Mouse (Mus musculus): ENCODE data around the gene Slc8b1.

Slc8b1 gene

DNA sequence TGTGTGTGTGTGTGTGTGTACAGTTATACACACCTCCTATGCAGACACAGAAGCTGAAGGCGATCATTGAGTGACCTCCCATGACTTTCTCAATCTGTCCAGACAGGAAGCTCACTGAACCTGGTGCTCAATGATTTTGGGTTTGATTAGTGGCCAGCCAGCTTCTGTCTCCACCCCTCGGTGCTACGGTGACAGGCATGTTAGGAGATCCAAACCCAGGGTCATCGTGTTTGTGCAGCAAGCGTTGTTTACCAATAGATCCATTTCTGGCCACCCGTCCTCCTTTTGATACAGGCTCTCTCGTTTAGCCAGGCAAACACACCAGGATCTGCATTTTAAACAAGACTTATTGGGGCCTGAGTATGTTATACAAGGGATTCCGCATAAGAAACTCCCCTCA, 20.7 kb downstream of the Slc8b1 start:
- no peak for DNase-seq

DNA sequence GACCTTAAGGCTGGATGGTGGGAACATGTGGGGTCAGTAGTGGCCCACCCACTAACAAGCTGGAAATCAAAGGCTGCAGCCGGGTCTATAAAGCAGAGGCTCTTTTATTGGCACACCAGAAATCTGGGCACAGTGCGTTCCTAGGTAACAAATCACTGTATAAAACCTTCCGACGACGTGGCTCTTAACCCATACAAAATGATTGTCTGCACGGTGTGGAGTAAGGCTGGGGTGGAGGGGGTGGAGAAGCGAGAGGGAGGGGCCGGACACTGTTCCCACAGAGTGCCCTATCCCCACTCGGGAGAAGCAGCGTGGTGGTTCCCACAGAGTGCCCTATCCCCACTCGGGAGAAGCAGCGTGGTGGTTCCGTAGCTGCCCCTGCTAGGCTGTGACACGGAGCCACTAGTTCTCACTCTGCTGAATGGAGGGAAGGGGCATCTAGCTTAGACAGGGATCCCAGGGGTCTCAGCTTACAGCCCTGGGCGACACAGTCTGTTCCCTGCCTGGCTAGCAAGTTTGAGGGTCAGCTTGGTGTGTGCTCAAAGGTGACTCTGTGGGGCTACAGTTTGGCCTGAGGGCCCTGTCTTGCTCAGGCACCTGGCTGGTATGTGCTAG, 23.2 kb downstream of the Slc8b1 start:
- DNase-seq = no peak

DNA sequence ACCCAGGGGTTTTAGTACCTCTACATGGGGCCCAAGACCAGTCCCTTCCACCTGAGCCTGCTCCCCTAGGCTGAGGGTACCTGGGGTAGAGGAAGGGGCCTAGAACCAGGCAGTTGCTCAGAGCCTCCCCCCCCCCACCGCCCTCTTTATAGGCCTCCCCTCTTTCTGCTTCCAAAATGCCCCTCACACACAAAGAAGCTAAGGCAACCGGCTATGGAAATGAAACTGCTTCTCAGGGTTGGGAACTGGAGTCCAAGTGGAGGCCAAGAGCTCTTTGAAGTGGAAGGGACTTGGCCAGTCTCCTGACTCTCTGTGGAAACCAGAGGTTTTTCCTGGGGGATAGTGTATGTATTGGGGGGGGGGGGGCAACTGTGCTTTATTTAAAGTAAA, 23.7 kb downstream of the Slc8b1 start:
- no peak for DNase-seq

DNA sequence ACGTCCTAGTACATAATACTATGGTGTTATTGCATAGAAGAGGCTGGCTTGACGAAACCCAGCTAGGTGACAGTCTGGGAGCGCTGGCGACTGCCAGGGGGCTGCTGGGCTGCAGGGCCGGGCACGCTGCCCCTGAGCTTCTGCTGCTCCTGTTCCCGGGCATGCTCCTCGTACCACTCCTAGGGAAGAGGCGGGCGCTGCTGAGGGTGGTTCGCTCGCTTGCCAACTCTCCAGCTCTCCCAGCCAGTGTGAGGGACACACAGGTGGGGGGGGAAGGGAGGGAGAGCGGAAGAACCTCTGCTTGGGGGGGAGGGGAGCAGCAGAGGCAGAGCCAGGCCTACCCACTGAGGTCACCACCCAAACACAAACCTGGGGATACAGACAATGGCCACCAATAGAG, 25.1 kb downstream of the Slc8b1 start:
- DNase-seq = peak; percentile 26

DNA sequence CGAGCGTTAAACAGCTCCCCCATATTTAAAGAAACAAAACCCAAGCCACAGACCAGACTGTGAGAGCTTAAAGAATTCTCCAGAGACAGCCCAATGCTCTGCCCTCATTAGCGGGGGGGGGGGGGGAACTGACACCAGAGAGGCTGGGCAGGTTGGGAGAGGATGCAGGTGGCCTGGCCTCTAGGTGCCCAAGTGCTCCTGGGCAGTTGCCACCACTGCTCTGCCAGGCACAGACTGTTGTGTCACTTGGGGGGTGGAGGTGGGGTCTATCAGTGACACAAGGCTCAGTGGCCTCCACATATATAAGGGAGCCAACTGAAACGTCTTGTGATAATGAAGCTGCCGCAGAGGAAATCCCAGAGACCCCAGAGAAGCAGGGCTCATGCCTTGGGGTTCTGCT, 25.7 kb downstream of the Slc8b1 start:
- DNase-seq = no peak

DNA sequence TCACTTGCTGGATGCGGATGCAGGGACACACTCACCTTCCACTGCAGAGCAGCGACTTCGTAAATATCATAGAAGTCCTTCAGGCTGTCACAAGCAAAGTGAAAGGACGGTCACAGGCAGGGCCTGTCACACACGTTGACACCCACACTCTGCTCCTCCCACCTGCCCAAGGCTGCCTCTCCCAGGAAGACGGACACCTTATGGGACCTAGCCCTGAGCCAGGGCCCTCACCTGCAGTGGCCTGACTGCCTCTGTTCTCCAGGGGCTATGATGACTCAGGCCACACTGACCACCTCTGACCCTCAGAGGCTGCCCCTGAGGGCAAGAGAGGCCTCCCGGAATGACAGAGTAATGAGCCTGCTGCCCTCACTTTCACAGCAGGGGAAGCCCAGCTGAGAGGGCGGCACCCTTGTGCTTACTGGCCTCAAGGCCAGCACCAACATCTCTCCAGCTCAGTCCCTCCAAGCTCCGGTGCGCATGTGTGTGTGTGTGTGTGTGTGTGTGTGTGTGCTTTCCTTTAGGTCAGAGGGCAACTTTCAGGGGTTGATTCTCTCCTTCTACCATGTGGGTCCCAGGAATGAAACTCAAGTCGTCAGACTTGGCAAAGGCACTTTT, 37.4 kb downstream of the Slc8b1 start:
- no peak for DNase-seq

DNA sequence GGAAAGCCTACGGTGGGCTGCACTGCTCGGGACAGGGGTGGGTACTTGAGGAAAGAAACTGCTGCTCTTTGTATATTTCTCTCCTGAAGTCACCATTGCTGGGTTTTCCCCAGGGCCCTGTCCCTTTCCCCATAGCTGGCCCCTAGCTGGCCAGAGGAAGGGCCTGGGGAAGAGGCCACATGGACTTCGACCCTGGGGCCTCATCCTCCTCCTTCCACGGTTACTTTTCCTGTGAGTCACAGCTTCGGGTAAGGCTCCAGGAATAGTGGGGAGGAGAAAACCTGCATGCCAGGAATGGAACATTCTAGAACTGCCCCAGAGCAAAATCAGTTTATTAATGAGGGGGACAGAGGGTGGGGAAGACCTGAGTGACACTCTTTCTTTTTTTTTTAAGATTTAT, 39.2 kb downstream of the Slc8b1 start:
- DNase-seq = no peak

DNA sequence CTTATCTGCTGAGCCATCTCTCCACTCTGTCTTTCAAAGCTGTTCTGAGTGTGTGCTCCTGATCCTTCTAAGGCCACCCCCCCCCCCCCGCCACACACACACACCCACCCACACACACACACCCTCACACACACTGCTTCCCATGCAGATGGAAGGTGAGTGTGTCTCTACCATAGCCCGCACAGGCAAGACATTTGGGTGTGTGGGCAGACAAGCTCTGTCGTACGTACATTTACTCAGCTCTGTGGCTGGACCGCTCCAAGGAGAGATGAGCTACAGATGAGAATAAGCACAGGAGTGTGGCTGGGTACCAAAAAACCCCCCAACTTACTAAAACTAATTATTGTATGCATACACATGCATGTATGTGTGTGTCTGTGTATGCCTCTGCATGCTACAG, 39.7 kb downstream of the Slc8b1 start:
- DNase-seq = no peak

DNA sequence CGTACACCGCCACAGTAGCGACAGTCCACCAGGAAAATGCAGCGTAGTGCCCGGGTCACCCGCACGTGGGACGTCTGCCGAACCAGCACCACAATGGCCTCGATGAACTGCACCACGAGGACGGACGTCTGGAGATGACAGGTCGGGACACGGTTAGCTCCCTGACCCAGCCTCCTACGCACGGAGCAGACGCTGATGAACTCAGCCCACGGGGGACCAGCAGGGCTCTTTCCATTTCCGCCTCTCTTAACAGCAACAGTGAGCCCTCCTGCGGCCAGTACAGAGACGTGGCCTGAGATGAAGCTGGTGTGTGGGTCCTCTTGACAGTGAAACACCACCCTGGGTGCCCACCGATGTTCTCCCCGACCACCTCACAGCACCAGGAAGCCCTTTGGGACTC, 44.9 kb downstream of the Slc8b1 start:
- no peak for DNase-seq

DNA sequence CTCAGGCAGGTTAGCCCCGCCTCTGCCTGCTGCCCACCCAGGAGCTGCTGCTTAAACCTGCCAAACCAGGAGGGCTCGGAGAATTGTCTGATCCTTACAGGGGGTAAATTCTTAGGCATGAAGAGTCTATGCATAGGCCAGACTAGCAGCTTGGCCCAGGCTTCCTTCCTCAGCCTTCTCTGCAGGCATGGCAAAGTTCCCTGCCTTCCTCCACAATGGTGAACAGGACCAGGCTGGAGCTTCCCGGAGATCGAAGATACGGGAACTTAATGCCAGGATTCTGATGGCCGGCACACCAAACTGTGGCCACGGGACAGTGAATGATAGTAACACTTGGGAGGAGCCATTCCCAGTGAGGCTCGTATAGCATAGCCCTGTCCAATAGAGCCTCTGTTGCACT, 47.1 kb downstream of the Slc8b1 start:
- DNase-seq = no peak

DNA sequence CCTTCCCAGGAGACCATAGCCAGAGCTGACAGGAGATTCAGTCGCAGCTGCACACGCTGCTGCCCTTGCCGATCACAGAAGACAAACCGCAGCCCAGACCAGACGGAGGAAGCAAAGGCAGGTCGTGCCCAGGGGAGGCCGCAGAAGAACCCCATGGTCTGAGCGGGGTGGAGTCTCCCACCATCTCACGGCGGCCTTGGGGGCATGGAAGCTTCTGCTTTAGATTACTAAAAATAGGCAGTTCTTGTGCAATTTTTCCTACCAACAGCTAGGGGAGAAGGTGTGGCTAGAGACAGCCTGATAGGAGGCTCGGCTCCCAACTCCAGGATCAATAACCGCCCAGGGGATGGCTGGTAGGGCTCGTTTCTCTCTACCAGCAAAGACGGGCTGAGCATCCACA, 47.8 kb downstream of the Slc8b1 start:
- DNase-seq = no peak

DNA sequence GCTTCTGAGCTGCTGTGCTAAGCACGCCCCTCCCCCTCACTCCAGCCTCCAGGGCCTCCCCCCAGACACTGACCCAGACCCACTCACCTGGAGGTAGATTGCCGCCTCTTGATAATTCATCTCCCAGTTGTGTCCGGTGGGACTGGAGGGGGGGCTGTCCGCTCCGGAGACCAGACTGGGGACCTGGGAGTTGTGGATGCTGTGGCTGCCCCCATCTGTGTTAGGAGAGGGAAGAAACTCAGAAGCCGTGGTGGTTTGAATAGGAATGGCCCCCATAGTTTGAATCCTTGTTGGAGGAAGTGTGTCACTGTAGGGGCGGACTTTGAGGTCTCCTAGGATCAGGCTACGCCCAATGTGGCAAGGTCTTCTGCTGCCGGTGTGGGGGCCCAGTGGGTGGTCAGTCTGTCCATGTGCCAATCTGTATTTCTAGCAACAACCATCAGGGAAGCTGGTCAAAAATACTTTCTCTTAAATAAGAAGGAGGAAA, 49.2 kb downstream of the Slc8b1 start:
- no peak for DNase-seq

DNA sequence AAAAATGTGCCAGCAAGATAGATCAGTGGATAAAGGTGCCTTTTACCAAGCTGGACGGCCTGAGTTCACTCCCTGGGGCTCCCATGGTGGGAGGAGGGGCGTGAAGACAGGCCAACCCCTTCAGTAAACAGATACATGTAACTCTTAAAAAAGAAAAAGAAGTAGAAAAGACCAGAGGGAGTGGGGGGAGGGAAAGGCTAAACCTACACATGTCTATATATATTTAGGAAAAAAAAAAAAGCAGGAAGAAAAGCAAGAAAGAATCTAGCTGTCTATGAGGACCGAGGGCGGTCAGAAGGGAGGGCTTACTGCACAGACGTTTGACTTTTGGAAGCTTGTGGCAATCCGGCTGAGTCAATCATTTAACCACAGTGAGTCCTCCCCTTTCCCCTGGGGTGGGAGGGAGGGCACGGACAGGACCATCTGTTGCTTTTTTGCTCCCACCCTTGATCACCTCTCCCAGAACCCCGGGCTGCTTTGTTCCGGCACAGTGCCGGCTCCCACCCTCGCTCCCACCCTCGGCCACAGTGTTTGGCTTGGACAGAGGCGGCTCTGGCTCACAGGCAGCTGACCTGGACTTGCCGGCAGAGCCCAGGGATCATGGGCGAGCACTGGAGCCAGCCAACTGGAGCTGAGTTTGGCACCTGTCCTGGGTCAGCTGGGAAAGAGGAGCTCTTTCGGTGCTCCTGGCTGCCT, 49.8 kb downstream of the Slc8b1 start:
- peak; percentile 39 for DNase-seq

DNA sequence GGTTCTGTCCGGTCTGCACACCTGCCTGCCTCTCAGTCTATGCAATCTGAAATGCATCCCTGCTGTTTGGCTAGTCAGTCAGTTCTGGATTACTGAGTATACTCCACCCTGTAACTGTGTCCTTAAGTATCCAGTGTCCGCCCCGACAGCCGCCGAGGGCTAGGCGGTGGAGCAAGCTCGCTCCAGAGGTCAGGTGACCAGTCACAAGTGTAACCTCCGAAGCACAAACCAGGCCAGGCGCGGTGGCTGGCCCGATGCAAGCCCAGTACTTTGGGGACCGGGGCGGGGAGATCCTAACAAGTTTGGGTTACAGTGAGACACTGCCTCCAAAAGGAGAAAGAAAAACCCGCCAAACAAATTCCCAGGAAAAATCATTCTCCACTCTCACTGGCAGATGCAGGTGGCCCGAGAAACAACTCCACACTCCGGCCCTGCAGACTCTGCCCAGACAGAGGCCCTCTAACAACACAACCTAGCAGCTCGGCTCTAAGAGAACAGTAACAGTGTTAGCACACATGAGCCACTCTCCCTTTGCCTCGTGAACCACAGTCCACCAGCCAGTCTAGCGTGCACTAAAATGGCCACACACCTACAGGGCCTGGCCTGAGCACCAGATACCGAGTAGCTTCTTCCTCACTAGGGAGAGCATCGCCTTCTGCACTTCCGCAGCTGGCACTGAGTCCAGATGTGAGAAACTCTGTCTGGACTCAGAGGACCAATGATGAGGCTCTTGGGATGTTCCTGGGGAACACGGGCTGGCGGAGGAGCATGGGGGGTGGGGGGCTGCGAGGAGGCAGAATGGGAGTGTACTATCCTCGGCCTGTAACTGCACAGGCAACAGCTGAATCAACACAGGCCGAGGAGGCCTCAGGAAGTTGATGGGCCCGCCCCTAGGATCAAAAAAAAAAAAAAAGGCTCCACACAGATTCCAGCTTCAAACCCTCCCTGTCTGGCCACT, 52.3 kb downstream of the Slc8b1 start:
- DNase-seq = no peak

DNA sequence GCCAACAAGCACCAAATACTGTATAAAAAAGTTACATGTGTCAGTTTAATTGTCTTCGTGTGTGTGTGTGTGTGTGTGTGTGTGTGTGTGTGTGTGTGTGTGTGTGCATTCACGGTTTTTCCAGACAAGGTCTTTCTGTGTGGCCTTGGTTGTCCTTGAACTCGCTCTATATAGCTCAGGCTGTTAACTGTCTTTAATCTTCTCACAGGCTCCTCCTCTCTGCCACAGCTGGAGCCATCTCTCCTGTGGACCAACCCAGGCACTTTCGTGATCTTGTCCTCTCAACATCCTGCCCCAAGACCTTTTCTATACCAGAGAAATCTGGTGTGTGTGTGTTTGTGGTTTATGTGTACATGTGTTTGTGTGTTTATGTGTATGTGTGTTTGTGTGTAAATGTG, 52.9 kb downstream of the Slc8b1 start:
- no peak for DNase-seq

DNA sequence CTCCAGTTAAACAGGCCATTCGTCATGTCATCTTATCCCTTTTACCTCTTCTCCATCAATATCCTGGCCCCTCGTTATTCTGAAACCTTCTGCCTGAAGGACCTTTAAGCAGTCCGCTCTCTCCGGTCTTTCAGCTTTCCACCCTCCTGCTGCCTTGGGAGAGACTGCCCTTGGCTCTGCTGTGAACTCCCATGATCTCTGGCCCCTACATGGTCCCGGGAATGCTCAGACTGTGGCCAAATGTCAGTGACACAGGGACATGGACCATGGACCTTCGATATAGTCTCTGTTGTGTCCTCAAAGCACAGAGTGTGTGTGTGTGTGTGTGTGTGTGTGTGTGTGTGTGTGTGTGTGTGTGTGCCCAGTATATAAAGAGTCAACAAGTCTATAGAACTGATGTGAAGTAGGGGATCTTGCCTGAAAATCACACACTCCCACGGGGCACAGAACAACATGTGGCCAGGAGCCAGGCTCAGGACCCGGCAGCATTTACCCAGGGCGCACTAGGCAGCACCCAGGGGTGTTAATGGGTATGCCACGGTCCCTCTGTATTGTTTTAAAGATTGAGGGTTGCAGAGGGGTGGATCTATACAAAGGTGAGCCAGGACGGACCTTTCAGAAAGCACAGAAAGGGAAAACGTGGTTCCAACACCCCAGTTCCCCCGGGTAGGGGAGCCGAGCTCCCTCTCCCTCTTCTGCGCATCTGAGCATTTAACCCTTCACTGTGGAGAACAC, 54.4 kb downstream of the Slc8b1 start:
- DNase-seq = no peak

DNA sequence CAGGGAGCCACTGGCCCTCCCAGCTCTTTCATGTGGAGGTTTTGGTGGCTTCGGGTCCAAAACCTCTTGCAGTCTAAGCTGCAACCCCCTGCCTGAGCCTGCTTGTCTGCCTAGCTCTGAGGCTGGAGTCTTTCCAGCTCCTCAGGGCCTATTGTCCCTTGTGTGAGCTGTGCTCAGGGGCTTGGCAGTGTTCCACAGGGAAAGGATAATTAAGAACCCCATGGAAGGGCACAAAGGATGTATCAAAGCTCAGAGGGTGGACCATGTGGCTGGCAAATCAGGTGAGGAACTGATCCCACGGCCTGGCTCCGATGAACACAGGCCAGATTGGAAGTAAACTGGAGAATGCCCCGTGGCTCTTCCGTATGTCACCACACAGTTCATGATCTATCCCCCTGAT, 55.1 kb downstream of the Slc8b1 start:
- DNase-seq = peak; percentile 56

DNA sequence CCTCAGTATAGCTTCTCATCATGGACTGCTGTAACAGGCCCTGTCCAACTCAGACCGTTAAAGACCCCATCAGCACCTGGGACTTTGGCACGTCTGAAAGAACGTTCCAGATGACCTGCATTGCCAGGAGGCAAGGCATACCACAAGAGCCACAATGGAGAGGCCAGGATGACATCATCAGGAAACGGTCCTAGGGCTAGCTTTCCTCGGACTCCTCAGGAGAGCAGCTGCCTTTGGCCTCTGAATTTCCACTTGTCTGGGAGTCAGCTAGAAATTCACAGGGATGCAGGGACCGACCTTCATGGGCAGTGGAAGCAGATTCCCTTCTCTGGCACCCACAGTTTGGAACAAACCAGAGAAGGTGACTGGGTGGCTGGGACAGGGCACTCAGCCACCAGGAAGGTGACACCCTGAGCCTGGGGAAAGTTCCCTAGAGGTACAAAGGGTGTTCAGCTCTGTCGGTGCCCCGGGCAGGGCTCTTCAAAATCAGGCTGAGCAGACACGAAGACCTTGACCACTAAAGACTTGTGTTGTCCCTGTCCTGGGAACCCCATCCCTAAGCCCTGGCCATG, 55.8 kb downstream of the Slc8b1 start:
- no peak for DNase-seq

DNA sequence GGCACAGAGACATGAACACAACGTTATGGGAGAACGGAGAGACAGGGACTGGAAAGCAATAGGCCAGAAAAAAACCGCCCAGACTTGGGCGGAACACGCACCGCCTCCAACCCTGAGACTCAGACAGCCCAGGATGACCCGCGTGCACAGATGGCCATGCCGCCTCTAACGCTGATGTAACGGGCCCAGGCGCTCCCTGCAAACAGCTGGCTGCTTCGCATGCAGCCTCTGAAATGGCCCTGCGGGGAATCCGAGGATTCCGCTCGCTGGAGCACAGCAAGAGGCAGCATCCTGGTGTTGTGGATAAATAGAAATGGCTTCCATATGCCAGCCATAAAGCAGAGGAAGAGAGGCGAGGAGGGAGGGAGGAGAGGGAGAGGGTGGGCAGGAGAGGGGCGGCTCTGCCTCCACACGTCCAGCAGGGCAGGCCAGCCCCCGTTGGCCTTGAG, 56.3 kb downstream of the Slc8b1 start:
- DNase-seq = no peak

DNA sequence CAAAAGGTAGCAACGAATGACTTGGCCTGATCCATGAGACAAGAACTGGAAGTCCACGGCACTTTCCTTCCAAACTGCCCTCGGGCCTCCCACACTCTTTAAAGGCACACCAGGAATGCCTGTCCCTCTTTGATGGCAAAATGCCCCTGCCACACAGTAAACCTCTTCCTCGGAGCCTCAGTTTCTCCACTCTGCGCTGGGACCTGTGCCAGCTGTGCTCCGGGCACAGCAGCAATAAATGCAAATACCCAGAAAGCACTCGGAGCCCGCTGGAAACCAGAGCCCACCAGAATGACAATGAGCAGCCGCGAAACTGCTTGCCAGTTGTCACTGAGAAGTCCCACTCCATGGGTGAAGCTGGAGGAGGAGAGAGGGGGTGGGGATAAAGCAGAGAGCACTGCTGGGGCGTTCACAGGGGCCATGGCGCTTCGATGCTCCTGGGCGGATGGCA, 56.8 kb downstream of the Slc8b1 start:
- DNase-seq = peak; percentile 52

DNA sequence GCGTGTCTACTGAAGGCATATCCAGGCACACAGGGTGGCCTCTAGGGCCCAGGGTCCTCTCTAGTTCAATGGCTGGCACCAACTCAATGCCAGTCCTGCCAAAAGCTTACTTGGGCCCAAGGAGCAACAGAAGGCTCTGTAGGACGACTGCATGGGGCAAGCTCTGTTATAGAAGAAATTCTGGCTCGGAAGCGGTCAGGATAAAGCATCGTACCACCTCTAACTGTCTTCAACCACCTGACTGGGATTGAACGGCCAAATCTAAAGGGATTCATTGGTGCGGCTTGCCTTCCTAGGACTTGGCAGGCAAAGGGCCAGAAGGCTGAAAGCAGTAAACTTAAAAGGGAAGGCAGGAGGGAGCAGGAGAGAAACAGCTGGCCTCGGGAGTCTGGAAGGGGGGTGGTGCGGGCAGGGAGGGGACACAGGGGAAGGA, 57.4 kb downstream of the Slc8b1 start:
- DNase-seq = no peak

DNA sequence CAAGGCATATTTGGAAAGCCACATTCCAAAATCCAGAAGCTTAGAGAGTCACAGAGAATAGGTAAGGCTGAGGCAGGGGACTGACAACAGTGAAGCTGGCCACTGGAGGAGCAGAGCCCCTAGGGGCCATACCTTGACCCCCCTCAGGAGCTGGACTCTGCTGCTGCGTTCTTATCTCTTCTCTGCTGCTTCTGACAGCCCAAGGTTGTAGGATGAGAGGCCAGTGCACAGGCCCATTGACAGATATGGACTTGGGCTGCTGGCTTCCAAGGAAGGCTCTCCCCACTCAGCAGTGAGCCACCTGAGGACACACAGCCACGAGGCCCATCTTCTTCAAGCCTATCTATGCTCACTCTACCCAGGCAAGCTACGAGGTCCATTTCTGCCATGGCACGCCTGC, 58.0 kb downstream of the Slc8b1 start:
- no peak for DNase-seq
